Mouse (Mus musculus) liver, embryonic 16.5 days (tissue): ENCODE measurements around the gene Krtap19-2. TPM values are rescaled to one million over a fixed set of nuclear protein-coding genes. Genes with fewer than 3 reads are reported as not detected.

Source experiments
- ATAC-seq: fragments of 200-750 bp; cut with Nextera tagmentation; 2 replicates; pipeline ENCODE4 v1.8.0; 2017; ENCODE audit warnings: low read depth, mild to moderate bottlenecking, moderate number of reproducible peaks, moderate library complexity
- H3K27ac ChIP-seq: fragments of 300-500 bp; sonication (generic); 2 replicates; pipeline ENCODE4 v1.5.1; 2014; ENCODE audit warnings: mild to moderate bottlenecking, low read length
- H3K27me3 ChIP-seq: fragments of 300-500 bp; sonication (generic); 2 replicates; pipeline ENCODE4 v1.6.1; 2014; ENCODE audit warnings: low read depth, low read length, mixed read lengths; ENCODE audit not compliant: control insufficient read depth, insufficient read depth
- H3K36me3 ChIP-seq: fragments of 300-500 bp; sonication (generic); 2 replicates; pipeline ENCODE4 v1.6.1; 2014; ENCODE audit warnings: mild to moderate bottlenecking; ENCODE audit not compliant: control insufficient read depth, insufficient read depth
- H3K4me1 ChIP-seq: fragments of 300-500 bp; sonication (generic); 2 replicates; pipeline ENCODE4 v1.6.1; 2014; ENCODE audit warnings: low read depth, low read length, mixed read lengths; ENCODE audit not compliant: control insufficient read depth
- H3K4me2 ChIP-seq: fragments of 300-500 bp; sonication (generic); 2 replicates; pipeline ENCODE4 v1.6.1; 2014; ENCODE audit warnings: low read depth, low read length, mixed read lengths
- H3K4me3 ChIP-seq: fragments of 300-500 bp; sonication (generic); 2 replicates; pipeline ENCODE4 v1.5.1; 2014; ENCODE audit warnings: low read depth, mild to moderate bottlenecking, low read length
- H3K9ac ChIP-seq: fragments of 300-500 bp; sonication (generic); 2 replicates; pipeline ENCODE4 v1.6.1; 2014; ENCODE audit warnings: low read depth, low read length
- H3K9me3 ChIP-seq: fragments of 300-500 bp; sonication (generic); replicated peaks from 2 replicates; pipeline ENCODE4 v1.6.1; 2016; ENCODE audit warnings: low read length; ENCODE audit not compliant: control insufficient read depth
- WGBS: fragments of 180-500 bp; shearing (Covaris S2); extraction: QIAGEN DNeasy Blood & Tissue Kit; methylation state at CpG from one replicate; pipeline ENCODE4 v1.1.7; 2014; ENCODE audit not compliant: insufficient replicate concordance; 5-methylcytosine and 5-hydroxymethylcytosine counted together
- polyA plus RNA-seq: library from polyadenylated mRNA; unstranded; fragments of >200 nt; fragmentation: Nextera tagmentation; extraction: Ambion mirVana; gene quantifications from 2 replicates; pipeline ENCODE4 v1.2.1, GENCODE M21; 2015

The Krtap19-2 gene
- polyA plus RNA-seq = not detected in 2 replicates

GRCm38 (mm10) chr16:88874169-88874568 lies at the start of gene Krtap19-2:
TSS of gene Krtap19-2 (minus strand) at chr16:88874269.
- WGBS = 89% methylated on average over 3 of the region's 3 CpGs
- ATAC-seq = no peak

GRCm38 (mm10) chr16:88896357-88896756 lies 22.3 kb upstream of the Krtap19-2 start, which contains the start of gene Krtap19-5:
TSS of gene Krtap19-5 (minus strand) at chr16:88896457.
- Histone ChIP-seq H3K9me3 (no peaks in the 10 kb centered on the region), H3K27ac (no peak within 1 kb of the TSS), H3K4me1 (no peaks in the 10 kb centered on the region), H3K4me3 (no peak within 1 kb of the TSS), H3K9ac (no peak within 1 kb of the TSS), H3K36me3 (no peaks in the 10 kb centered on the region), H3K4me2 (no peak within 1 kb of the TSS), H3K27me3 (no peaks in the 10 kb centered on the region)
- 68% methylated on average over 6 of the region's 6 CpGs for WGBS
- no peak for ATAC-seq

More at GRCm38 (mm10) chr16:88874169-88874568, at the start of gene Krtap19-2:
- Histone ChIP-seq H3K27me3 (no peaks in the 10 kb centered on the region), H3K4me2 (no peak within 1 kb of the TSS), H3K36me3 (no peaks in the 10 kb centered on the region), H3K9ac (no peak within 1 kb of the TSS), H3K9me3 (no peaks in the 10 kb centered on the region), H3K27ac (no peak within 1 kb of the TSS), H3K4me3 (no peak within 1 kb of the TSS), H3K4me1 (no peaks in the 10 kb centered on the region)

GRCm38 (mm10) chr16:88886870-88887269 lies 12.8 kb upstream of the Krtap19-2 start:
- no peak for ATAC-seq
- H3K9me3 ChIP-seq = no peaks in the 10 kb centered on the region
- 66% methylated on average over 6 of the region's 6 CpGs for WGBS
- no peaks in the 10 kb centered on the region for H3K36me3 ChIP-seq
- no peak overlapping the region for H3K4me2 ChIP-seq
- no peaks in the 10 kb centered on the region for H3K27me3 ChIP-seq
- H3K4me3 ChIP-seq = no peak overlapping the region
- no peaks in the 10 kb centered on the region for H3K4me1 ChIP-seq
- no peak overlapping the region for H3K27ac ChIP-seq
- H3K9ac ChIP-seq = no peak overlapping the region

- no peak within 1 kb of the TSS for H3K4me2 ChIP-seq
- H3K36me3 ChIP-seq = no peaks in the 10 kb centered on the region
- H3K27ac ChIP-seq = no peak within 1 kb of the TSS
- no peaks in the 10 kb centered on the region for H3K9me3 ChIP-seq
- no peak for ATAC-seq
- H3K27me3 ChIP-seq = no peaks in the 10 kb centered on the region
- no peaks in the 10 kb centered on the region for H3K4me1 ChIP-seq
- H3K9ac ChIP-seq = no peak within 1 kb of the TSS
- no peak within 1 kb of the TSS for H3K4me3 ChIP-seq
- 65% methylated on average over 5 of the region's 5 CpGs for WGBS
These were observed 10.9 kb upstream of the Krtap19-2 start, which contains the start of gene Krtap19-4 for GRCm38 (mm10) chr16:88884989-88885388. TSS of gene Krtap19-4 (minus strand) at chr16:88885089.

GRCm38 (mm10) chr16:88877938-88878337 lies 3.9 kb upstream of the Krtap19-2 start, which contains the start of gene Krtap19-3:
TSS of gene Krtap19-3 (minus strand) at chr16:88878038.
- Histone ChIP-seq H3K4me2 (no peak within 1 kb of the TSS), H3K4me1 (no peaks in the 10 kb centered on the region), H3K4me3 (no peak within 1 kb of the TSS), H3K27ac (no peak within 1 kb of the TSS), H3K9me3 (no peaks in the 10 kb centered on the region), H3K27me3 (no peaks in the 10 kb centered on the region), H3K9ac (no peak within 1 kb of the TSS), H3K36me3 (no peaks in the 10 kb centered on the region)
- ATAC-seq = no peak
- WGBS = 57% methylated on average over 2 of the region's 2 CpGs

- H3K27me3 ChIP-seq = no peaks in the 10 kb centered on the region
- WGBS = 68% methylated on average over 6 of the region's 6 CpGs
- H3K4me2 ChIP-seq = no peak within 1 kb of the TSS
- H3K4me3 ChIP-seq = no peak within 1 kb of the TSS
- no peak within 1 kb of the TSS for H3K27ac ChIP-seq
- H3K9me3 ChIP-seq = no peaks in the 10 kb centered on the region
- H3K4me1 ChIP-seq = no peaks in the 10 kb centered on the region
- no peak for ATAC-seq
- H3K9ac ChIP-seq = no peak within 1 kb of the TSS
- H3K36me3 ChIP-seq = no peaks in the 10 kb centered on the region
These were observed 4.8 kb downstream of the Krtap19-2 start, which contains the start of gene Krtap19-1 for GRCm38 (mm10) chr16:88869311-88869710. TSS of gene Krtap19-1 (minus strand) at chr16:88869411.

- WGBS = 64% methylated on average over 4 of the region's 4 CpGs
- no peak overlapping the region for H3K9ac ChIP-seq
- no peak overlapping the region for H3K4me2 ChIP-seq
- ATAC-seq = no peak
- H3K27ac ChIP-seq = no peak overlapping the region
- no peaks in the 10 kb centered on the region for H3K4me1 ChIP-seq
- H3K36me3 ChIP-seq = no peaks in the 10 kb centered on the region
- H3K27me3 ChIP-seq = no peaks in the 10 kb centered on the region
- no peaks in the 10 kb centered on the region for H3K9me3 ChIP-seq
- H3K4me3 ChIP-seq = no peak overlapping the region
These were observed 9.1 kb downstream of the Krtap19-2 start for GRCm38 (mm10) chr16:88864887-88865407.

- Histone ChIP-seq H3K9ac (no peak overlapping the region), H3K27ac (no peak overlapping the region), H3K4me3 (no peak overlapping the region), H3K27me3 (no peaks in the 10 kb centered on the region), H3K4me2 (no peak overlapping the region), H3K4me1 (no peaks in the 10 kb centered on the region), H3K9me3 (no peaks in the 10 kb centered on the region), H3K36me3 (no peaks in the 10 kb centered on the region)
- no peak for ATAC-seq
- WGBS = 14% methylated on average over 5 of the region's 5 CpGs
These were observed 22.6 kb downstream of the Krtap19-2 start for GRCm38 (mm10) chr16:88851450-88851849.

GRCm38 (mm10) chr16:88848558-88848957 lies 25.5 kb downstream of the Krtap19-2 start:
- 52% methylated on average over 4 of the region's 4 CpGs for WGBS
- ATAC-seq = peak; percentile 54
- Histone ChIP-seq H3K36me3 (no peaks in the 10 kb centered on the region), H3K9me3 (no peaks in the 10 kb centered on the region), H3K9ac (no peak overlapping the region), H3K27me3 (no peaks in the 10 kb centered on the region), H3K4me3 (no peak overlapping the region), H3K4me1 (no peaks in the 10 kb centered on the region), H3K4me2 (no peak overlapping the region), H3K27ac (no peak overlapping the region)
